Mouse (Mus musculus) CH12.LX (cell line): ENCODE results near the gene Cidec. TPM values are rescaled to one million over a fixed set of nuclear protein-coding genes. Genes with fewer than 3 reads are reported as not detected.
A peak's percentile ranks its signal among the peaks of the same experiment; 100 is the strongest.

Experiments used
- DNase-seq: peaks from one replicate; pipeline ENCODE4 v3.0.0-alpha.2; 2013; ENCODE audit errors: extremely low read depth
- H3K27ac ChIP-seq: 2 replicates; pipeline ENCODE4 v1.5.1; 2012; ENCODE audit warnings: low read depth, mild to moderate bottlenecking, control low read depth, moderate library complexity; ENCODE audit not compliant: insufficient read depth
- H3K27me3 ChIP-seq: replicated peaks from 2 replicates; pipeline ENCODE3; 2012; ENCODE audit warnings: inconsistent platforms
- H3K36me3 ChIP-seq, 2 experiments: replicated peaks in 1 of 2; 2 replicates each; pipeline versions ENCODE3 to v1.6.1; 2012; ENCODE audit warnings: inconsistent platforms in 1 of 2, low read length in 1 of 2, mild to moderate bottlenecking in 1 of 2, mixed read lengths in 1 of 2, moderate library complexity in 1 of 2; ENCODE audit not compliant: control insufficient read depth in 1 of 2, insufficient read depth in 1 of 2
- H3K4me1 ChIP-seq, 2 experiments: 2 replicates each; pipeline ENCODE4 v1.6.1; 2012; ENCODE audit warnings: inconsistent platforms in 1 of 2, moderate library complexity in 1 of 2; ENCODE audit not compliant: insufficient read depth in 2 of 2, control insufficient read depth in 1 of 2
- H3K4me2 ChIP-seq: 2 replicates; pipeline ENCODE4 v1.6.1; 2012; ENCODE audit warnings: low read depth, mild to moderate bottlenecking, control low read depth; ENCODE audit not compliant: poor library complexity, insufficient read depth, severe bottlenecking
- H3K4me3 ChIP-seq, 3 experiments: fragments of 150-350 bp in 1 of 3; sonication (generic) in 1 of 3; replicated peaks in 1 of 3; 2 replicates each; pipeline versions ENCODE3 to v1.5.1; 2011 to 2012; ENCODE audit warnings: low read depth in 2 of 3, low read length in 2 of 3, mild to moderate bottlenecking in 2 of 3, moderate library complexity in 2 of 3, control low read depth in 1 of 3, improper control_type of control experiment in 1 of 3, inconsistent platforms in 1 of 3, mixed read lengths in 1 of 3; ENCODE audit not compliant: poor library complexity in 1 of 3
- H3K79me2 ChIP-seq: replicated peaks from 2 replicates; pipeline ENCODE4 v1.6.1; 2012; ENCODE audit warnings: mild to moderate bottlenecking, moderate library complexity; ENCODE audit not compliant: control insufficient read depth, poor library complexity, insufficient read depth, severe bottlenecking; ENCODE audit errors: extremely low read depth
- H3K9ac ChIP-seq: 2 replicates; pipeline ENCODE4 v1.6.1; 2012; ENCODE audit warnings: low read depth, mild to moderate bottlenecking, control low read depth, moderate library complexity; ENCODE audit not compliant: insufficient read depth
- H3K9me3 ChIP-seq: replicated peaks from 2 replicates; pipeline ENCODE3; 2012; ENCODE audit warnings: low read length, inconsistent platforms, mixed read lengths
- IRF4 ChIP-seq: IDR thresholded peaks from 2 replicates; pipeline ENCODE4 v1.6.1; 2014; ENCODE audit warnings: low read depth, mild to moderate bottlenecking, inconsistent platforms, low read length, improper control_type of control experiment
- NELFE ChIP-seq: IDR thresholded peaks from 2 replicates; pipeline ENCODE4 v1.6.1; 2011; ENCODE audit warnings: low read depth, low read length, improper control_type of control experiment
- POLR2A ChIP-seq: IDR thresholded peaks from 2 replicates; pipeline ENCODE4 v1.6.1; 2011; ENCODE audit warnings: low read depth, mild to moderate bottlenecking, improper control_type of control experiment, low read length
- RCOR1 ChIP-seq: conservative IDR thresholded peaks from 2 replicates; pipeline ENCODE4 v1.6.1; 2012; ENCODE audit warnings: low read depth, mild to moderate bottlenecking, inconsistent platforms, low read length, improper control_type of control experiment
- TBP ChIP-seq: conservative IDR thresholded peaks from 2 replicates; pipeline ENCODE4 v1.6.1; 2011; ENCODE audit warnings: low read depth, low read length, improper control_type of control experiment
- TCF12 ChIP-seq: IDR thresholded peaks from 2 replicates; pipeline ENCODE4 v1.6.1; 2014; ENCODE audit warnings: low read depth, mild to moderate bottlenecking, inconsistent platforms, low read length, improper control_type of control experiment
- dilution Hi-C: fragments of 300-500 bp; cut with MboI; formaldehyde crosslinking; loops from 2 replicates; pipeline ENCODE4 v1.14.3; 2020; ENCODE audit warnings: low sequenced_read_pairs; ENCODE audit not compliant: extremely low pct_unique_long_range_greater_than_20kb, extremely low pct_ligation_motif_present
- in situ Hi-C: fragments of 300-500 bp; cut with MboI; formaldehyde crosslinking; loops from 3 replicates; pipeline ENCODE4 v1.14.3; 2019; ENCODE audit warnings: low sequenced_read_pairs, low pct_ligation_motif_present, low pct_unique_long_range_greater_than_20kb, mixed read lengths
- polyA plus RNA-seq: library from polyadenylated mRNA; unstranded; fragments of >175 nt; gene quantifications from 2 replicates; pipeline ENCODE4 v1.2.1, GENCODE M21; 2012; ENCODE audit warnings: low read depth; ENCODE audit not compliant: insufficient read length
- total RNA-seq, 2 experiments: library from RNA; depleted of rRNA; stranded (reverse); fragments of 300-350 nt in 1 of 2; fragments of >200 nt in 1 of 2; gene quantifications; 2 replicates each; pipeline ENCODE4 v1.2.3; 2012 to 2014

Cidec gene
- total and polyA plus RNA-seq, 3 experiments = not detected

DNA sequence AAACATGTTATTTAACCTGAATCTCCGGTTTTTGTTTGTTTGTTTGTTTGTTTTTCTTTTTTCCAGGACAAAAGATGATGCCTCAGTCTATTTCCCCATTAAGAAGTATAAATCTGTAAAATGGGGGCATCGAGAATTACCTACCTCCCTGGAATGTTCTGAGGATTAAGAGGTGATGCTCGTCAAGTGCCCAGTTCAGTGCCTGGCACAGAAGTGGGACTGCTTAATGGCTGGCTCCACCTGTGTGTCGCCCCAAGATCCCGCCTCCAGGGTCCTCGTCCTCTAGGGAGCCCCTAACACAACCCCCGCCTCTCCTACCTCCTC is 58.4 kb downstream of the Cidec start:
- Histone ChIP-seq H3K9me3 (no peaks in the 10 kb centered on the region), H3K4me2 (peak overlapping the region; percentile 70), H3K9ac (peak overlapping the region; percentile 90), H3K79me2 (peaks cover 41% of the 10 kb centered on the region), H3K27me3 (no peaks in the 10 kb centered on the region), H3K27ac (peak overlapping the region; percentile 71; the same call in 1 of the 2 replicates), H3K4me1 (peaks cover 8 to 27% of the 10 kb centered on the region in 2 experiments; a peak in 3 of 4 replicates), H3K4me3 (peak overlapping the region; percentile 82 to 95 (median 86)), H3K36me3 (peaks cover 42 to 59% of the 10 kb centered on the region in 2 experiments)
- in situ Hi-C loops = no loop called here
- dilution Hi-C loops = no loop called here
- TF ChIP-seq TBP = peak; percentile 72; the same call in 1 of the 2 replicates
- no peak; the same call in 1 of the 2 replicates for TF ChIP-seq IRF4
- TF ChIP-seq POLR2A = peak; percentile 78
- 0 out of 2 replicates have a peak, but pooled peaks have one; percentile 47 for TF ChIP-seq TCF12
- TF ChIP-seq NELFE = peak; percentile 77
- no peak for TF ChIP-seq RCOR1
- DNase-seq = no peak

Other genes starting within 250 kb of the Cidec start
Only the 20 nearest of the 21 such genes appear.
- gene Mtmr14, start 197.9 kb downstream of the Cidec start, total RNA-seq (2012; rRNA removed) = 63.9 and 83.4 TPM in 2 replicates
- 80.0 and 81.0 TPM in 2 replicates for gene Mtmr14, start 197.9 kb downstream of the Cidec start, total RNA-seq (2014; rRNA removed)
- gene Mtmr14, start 197.9 kb downstream of the Cidec start, polyA plus RNA-seq = 88.0 and 89.2 TPM in 2 replicates
- gene Cpne9, start 153.5 kb downstream of the Cidec start, total RNA-seq (2012; rRNA removed) = 0.25 TPM in 2 replicates
- 0.19 and 0.28 TPM in 2 replicates for gene Cpne9, start 153.5 kb downstream of the Cidec start, total RNA-seq (2014; rRNA removed)
- 0.27 and 0.49 TPM in 2 replicates for gene Cpne9, start 153.5 kb downstream of the Cidec start, polyA plus RNA-seq
- 24.5 and 26.5 TPM in 2 replicates for gene Brpf1, start 128.6 kb downstream of the Cidec start, total RNA-seq (2012; rRNA removed)
- 13.7 TPM in 2 replicates for gene Brpf1, start 128.6 kb downstream of the Cidec start, total RNA-seq (2014; rRNA removed)
- 26.7 and 28.1 TPM in 2 replicates for gene Brpf1, start 128.6 kb downstream of the Cidec start, polyA plus RNA-seq
- gene Ogg1, start 108.8 kb downstream of the Cidec start, total RNA-seq (2012; rRNA removed) = 12.5 and 13.8 TPM in 2 replicates
- 14.4 and 14.5 TPM in 2 replicates for gene Ogg1, start 108.8 kb downstream of the Cidec start, total RNA-seq (2014; rRNA removed)
- 19.5 and 20.1 TPM in 2 replicates for gene Ogg1, start 108.8 kb downstream of the Cidec start, polyA plus RNA-seq
- 4.1 and 5.3 TPM in 2 replicates for gene Camk1, start 91.8 kb downstream of the Cidec start, total RNA-seq (2012; rRNA removed)
- gene Camk1, start 91.8 kb downstream of the Cidec start, total RNA-seq (2014; rRNA removed) = 0.20 and 0.36 TPM in 2 replicates
- gene Camk1, start 91.8 kb downstream of the Cidec start, polyA plus RNA-seq = 0.97 and 1.4 TPM in 2 replicates
- gene Tada3, start 57.9 kb downstream of the Cidec start, total RNA-seq (2012; rRNA removed) = 14.6 and 19.4 TPM in 2 replicates
- gene Tada3, start 57.9 kb downstream of the Cidec start, total RNA-seq (2014; rRNA removed) = 7.2 and 7.6 TPM in 2 replicates
- gene Tada3, start 57.9 kb downstream of the Cidec start, polyA plus RNA-seq = 24.8 and 28.2 TPM in 2 replicates
- gene Arpc4, start 57.6 kb downstream of the Cidec start, total RNA-seq (2012; rRNA removed) = 150 and 190 TPM in 2 replicates
- 202 and 234 TPM in 2 replicates for gene Arpc4, start 57.6 kb downstream of the Cidec start, total RNA-seq (2014; rRNA removed)
- 314 and 345 TPM in 2 replicates for gene Arpc4, start 57.6 kb downstream of the Cidec start, polyA plus RNA-seq
- gene Ttll3, start 46.5 kb downstream of the Cidec start, total RNA-seq (2012; rRNA removed) = 5.1 and 5.3 TPM in 2 replicates
- 0.87 and 1.8 TPM in 2 replicates for gene Ttll3, start 46.5 kb downstream of the Cidec start, total RNA-seq (2014; rRNA removed)
- 4.4 and 5.1 TPM in 2 replicates for gene Ttll3, start 46.5 kb downstream of the Cidec start, polyA plus RNA-seq
- gene Rpusd3, start 16.4 kb downstream of the Cidec start, total RNA-seq (2012; rRNA removed) = 26.3 and 28.6 TPM in 2 replicates
- gene Rpusd3, start 16.4 kb downstream of the Cidec start, total RNA-seq (2014; rRNA removed) = 18.8 and 22.1 TPM in 2 replicates
- gene Rpusd3, start 16.4 kb downstream of the Cidec start, polyA plus RNA-seq = 18.5 and 26.5 TPM in 2 replicates
- 69.2 and 83.9 TPM in 2 replicates for gene Jagn1, start 6.8 kb upstream of the Cidec start, total RNA-seq (2012; rRNA removed)
- gene Jagn1, start 6.8 kb upstream of the Cidec start, total RNA-seq (2014; rRNA removed) = 90.4 and 106 TPM in 2 replicates
- gene Jagn1, start 6.8 kb upstream of the Cidec start, polyA plus RNA-seq = 88.3 and 103 TPM in 2 replicates
- gene Il17re, start 22.7 kb upstream of the Cidec start, total RNA-seq (2012; rRNA removed) = 0.13 TPM in 1 of 2 replicates, not detected in the other
- gene Il17re, start 22.7 kb upstream of the Cidec start, total RNA-seq (2014; rRNA removed) = not detected in 2 replicates
- 0.13 TPM in 1 of 2 replicates, not detected in the other for gene Il17re, start 22.7 kb upstream of the Cidec start, polyA plus RNA-seq
- not detected in 2 replicates for gene Il17rc, start 35.7 kb upstream of the Cidec start, total RNA-seq (2012; rRNA removed)
- gene Il17rc, start 35.7 kb upstream of the Cidec start, total RNA-seq (2014; rRNA removed) = not detected in 2 replicates
- not detected in 2 replicates for gene Il17rc, start 35.7 kb upstream of the Cidec start, polyA plus RNA-seq
- gene Creld1, start 47.5 kb upstream of the Cidec start, total RNA-seq (2012; rRNA removed) = 4.3 and 6.2 TPM in 2 replicates
- gene Creld1, start 47.5 kb upstream of the Cidec start, total RNA-seq (2014; rRNA removed) = 3.3 and 3.4 TPM in 2 replicates
- gene Creld1, start 47.5 kb upstream of the Cidec start, polyA plus RNA-seq = 12.9 and 14.3 TPM in 2 replicates
- gene Prrt3, start 66.2 kb upstream of the Cidec start, total RNA-seq (2012; rRNA removed) = not detected in 2 replicates
- not detected in 2 replicates for gene Prrt3, start 66.2 kb upstream of the Cidec start, total RNA-seq (2014; rRNA removed)
- gene Prrt3, start 66.2 kb upstream of the Cidec start, polyA plus RNA-seq = not detected in 2 replicates
- gene Emc3, start 95.9 kb upstream of the Cidec start, total RNA-seq (2012; rRNA removed) = 52.7 and 62.2 TPM in 2 replicates
- 87.5 and 90.9 TPM in 2 replicates for gene Emc3, start 95.9 kb upstream of the Cidec start, total RNA-seq (2014; rRNA removed)
- 64.6 and 64.9 TPM in 2 replicates for gene Emc3, start 95.9 kb upstream of the Cidec start, polyA plus RNA-seq
- 25.5 and 26.3 TPM in 2 replicates for gene Fancd2, start 95.9 kb upstream of the Cidec start, total RNA-seq (2012; rRNA removed)
- 32.7 and 37.3 TPM in 2 replicates for gene Fancd2, start 95.9 kb upstream of the Cidec start, total RNA-seq (2014; rRNA removed)
- gene Fancd2, start 95.9 kb upstream of the Cidec start, polyA plus RNA-seq = 27.2 and 30.2 TPM in 2 replicates
- not detected in 2 replicates for gene Fancd2os, start 165.0 kb upstream of the Cidec start, total RNA-seq (2012; rRNA removed)
- not detected in 2 replicates for gene Fancd2os, start 165.0 kb upstream of the Cidec start, total RNA-seq (2014; rRNA removed)
- gene Fancd2os, start 165.0 kb upstream of the Cidec start, polyA plus RNA-seq = 0.31 and 0.45 TPM in 2 replicates
- gene Brk1, start 169.0 kb upstream of the Cidec start, total RNA-seq (2012; rRNA removed) = 112 and 122 TPM in 2 replicates
- 224 and 245 TPM in 2 replicates for gene Brk1, start 169.0 kb upstream of the Cidec start, total RNA-seq (2014; rRNA removed)
- 142 and 145 TPM in 2 replicates for gene Brk1, start 169.0 kb upstream of the Cidec start, polyA plus RNA-seq
- 14.2 and 17.6 TPM in 2 replicates for gene Vhl, start 188.2 kb upstream of the Cidec start, total RNA-seq (2012; rRNA removed)
- gene Vhl, start 188.2 kb upstream of the Cidec start, total RNA-seq (2014; rRNA removed) = 32.6 and 36.6 TPM in 2 replicates
- gene Vhl, start 188.2 kb upstream of the Cidec start, polyA plus RNA-seq = 19.2 and 23.1 TPM in 2 replicates
- 31.6 and 39.5 TPM in 2 replicates for gene Irak2, start 202.7 kb upstream of the Cidec start, total RNA-seq (2012; rRNA removed)
- 26.9 and 30.0 TPM in 2 replicates for gene Irak2, start 202.7 kb upstream of the Cidec start, total RNA-seq (2014; rRNA removed)
- gene Irak2, start 202.7 kb upstream of the Cidec start, polyA plus RNA-seq = 32.5 and 38.6 TPM in 2 replicates